ENCODE assay signal across 10 mouse cellular contexts in genomic region chr5:115493441-115493840, GRCm38 (mm10). TPM values are rescaled to one million over a fixed set of nuclear protein-coding genes. Genes with fewer than 3 reads are reported as not detected.
A peak's percentile ranks its signal among the peaks of the same experiment; 100 is the strongest.
DNase-seq lines count a peak whose midpoint lies in the region; ATAC-seq and TF ChIP-seq lines count a peak whose summit lies in the region.
"Had no signal": no experiment of that assay in that cellular context is flagged by ENCODE, and none has a peak within 500 bp of the region (broad histone marks: within the 10 kb centered on the region; RNA-seq: fewer than 3 reads in every experiment).

No protein-coding gene starts in this region.

- 64% methylated on average over 5 of the region's 5 CpGs for WGBS in hindbrain, embryonic 15.5 days
- WGBS in hindbrain, embryonic 16.5 days, result 54% methylated on average over 5 of the region's 5 CpGs
- WGBS in limb, embryonic 14.5 days, result 21% methylated on average over 5 of the region's 5 CpGs
- WGBS in kidney, embryonic 16.5 days, result 56% methylated on average over 5 of the region's 5 CpGs

- no peaks in the 10 kb centered on the region for H3K79me2 ChIP-seq in MEL (ENCODE audit: control insufficient read depth, insufficient read depth, low read length, poor library complexity)

- no peaks in the 10 kb centered on the region for H3K27me3 ChIP-seq in hindbrain, embryonic 15.5 days
- H3K27me3 ChIP-seq in hindbrain, embryonic 16.5 days (replicated peaks; ENCODE audit: control insufficient read depth, insufficient read depth, low read length), result no peaks in the 10 kb centered on the region
- no peaks in the 10 kb centered on the region for H3K27me3 ChIP-seq in MEL (ENCODE audit: control insufficient read depth in 1 of 2, insufficient read depth in 2 of 2, low read length in 2 of 2)
- H3K27me3 ChIP-seq in limb, embryonic 14.5 days (ENCODE audit: control insufficient read depth, insufficient read depth, low read length), result no peaks in the 10 kb centered on the region
- no peaks in the 10 kb centered on the region for H3K27me3 ChIP-seq in kidney, embryonic 16.5 days (ENCODE audit: insufficient read depth, low read length)
- H3K27me3 ChIP-seq: Patski had no signal

- no peaks in the 10 kb centered on the region for H3K36me3 ChIP-seq in hindbrain, embryonic 15.5 days
- no peaks in the 10 kb centered on the region for H3K36me3 ChIP-seq in hindbrain, embryonic 16.5 days (ENCODE audit: control insufficient read depth, insufficient read depth, low read length)
- H3K36me3 ChIP-seq in MEL (ENCODE audit: control insufficient read depth in 1 of 2, insufficient read depth in 2 of 2, low read length in 2 of 2), result peaks cover 0 to 6% of the 10 kb centered on the region in 2 experiments; a peak in 2 of 4 replicates
- H3K36me3 ChIP-seq in limb, embryonic 14.5 days (ENCODE audit: control insufficient read depth, insufficient read depth, low read length), result no peaks in the 10 kb centered on the region
- no peaks in the 10 kb centered on the region for H3K36me3 ChIP-seq in kidney, embryonic 16.5 days (ENCODE audit: insufficient read depth, low read length)
- H3K36me3 ChIP-seq: liver, embryonic 13.5 days had no signal

- TF ChIP-seq EP300 in MEL (IDR thresholded peaks at IDR 0.05; ENCODE audit: low read depth in 1 of 2, low read length in 2 of 2), result no peak

- no peak overlapping the region for H3K9ac ChIP-seq in hindbrain, embryonic 15.5 days
- no peak overlapping the region for H3K9ac ChIP-seq in hindbrain, embryonic 16.5 days (ENCODE audit: low read depth, low read length)
- H3K9ac ChIP-seq in MEL (ENCODE audit: control insufficient read depth, low read depth, low read length, poor library complexity, severe bottlenecking), result no peak overlapping the region
- H3K9ac ChIP-seq in limb, embryonic 14.5 days (ENCODE audit: low read depth, low read length, severe bottlenecking), result no peak overlapping the region
- H3K9ac ChIP-seq in kidney, embryonic 16.5 days (replicated peaks; ENCODE audit: low read length), result no peak overlapping the region
- H3K9ac ChIP-seq: liver, embryonic 13.5 days had no signal

- H3K4me2 ChIP-seq in hindbrain, embryonic 15.5 days, result no peak overlapping the region
- H3K4me2 ChIP-seq in hindbrain, embryonic 16.5 days (ENCODE audit: low read length), result no peak overlapping the region
- H3K4me2 ChIP-seq in limb, embryonic 14.5 days (replicated peaks; ENCODE audit: low read depth, low read length, severe bottlenecking), result peak overlapping the region; percentile 26; the same call in 1 of the 2 replicates
- no peak overlapping the region for H3K4me2 ChIP-seq in kidney, embryonic 16.5 days (replicated peaks; ENCODE audit: low read depth, low read length)
- H3K4me2 ChIP-seq: liver, embryonic 13.5 days had no signal

- no peaks in the 10 kb centered on the region for H3K9me3 ChIP-seq in hindbrain, embryonic 15.5 days
- H3K9me3 ChIP-seq in hindbrain, embryonic 16.5 days (ENCODE audit: control insufficient read depth, low read length), result no peaks in the 10 kb centered on the region
- H3K9me3 ChIP-seq in MEL (replicated peaks; ENCODE audit: insufficient read depth, low read length), result no peaks in the 10 kb centered on the region
- H3K9me3 ChIP-seq in limb, embryonic 14.5 days (ENCODE audit: control insufficient read depth, low read length), result no peaks in the 10 kb centered on the region
- no peaks in the 10 kb centered on the region for H3K9me3 ChIP-seq in kidney, embryonic 16.5 days (ENCODE audit: low read length)
- H3K9me3 ChIP-seq: liver, embryonic 13.5 days had no signal

- ATAC-seq in hindbrain, embryonic 15.5 days (ENCODE audit: low FRiP score, low read depth), result no peak
- ATAC-seq in hindbrain, embryonic 16.5 days, result no peak
- no peak for ATAC-seq in limb, embryonic 14.5 days (ENCODE audit: low FRiP score, low read depth)
- ATAC-seq in kidney, embryonic 16.5 days (ENCODE audit: low FRiP score, low TSS enrichment), result no peak
- ATAC-seq: Patski had no signal

- no peak overlapping the region for H3K4me3 ChIP-seq in hindbrain, embryonic 15.5 days
- H3K4me3 ChIP-seq in hindbrain, embryonic 16.5 days (ENCODE audit: low read length), result no peak overlapping the region
- no peak overlapping the region for H3K4me3 ChIP-seq in MEL (ENCODE audit: control insufficient read depth in 1 of 2, insufficient read depth in 1 of 2, low read depth in 2 of 2, low read length in 2 of 2)
- H3K4me3 ChIP-seq in limb, embryonic 14.5 days (replicated peaks; ENCODE audit: low read length), result no peak overlapping the region
- no peak overlapping the region for H3K4me3 ChIP-seq in kidney, embryonic 16.5 days (ENCODE audit: low read length)
- H3K4me3 ChIP-seq: liver, embryonic 13.5 days had no signal

- H3K27ac ChIP-seq in hindbrain, embryonic 15.5 days (replicated peaks), result peak overlapping the region; percentile 59
- H3K27ac ChIP-seq in hindbrain, embryonic 16.5 days (ENCODE audit: low read depth, low read length), result no peak overlapping the region
- H3K27ac ChIP-seq in MEL (ENCODE audit: control insufficient read depth, low read depth, low read length), result no peak overlapping the region
- peak overlapping the region; percentile 85 for H3K27ac ChIP-seq in limb, embryonic 14.5 days (replicated peaks; ENCODE audit: low read depth, low read length)
- H3K27ac ChIP-seq in kidney, embryonic 16.5 days (ENCODE audit: low read length), result no peak overlapping the region
- H3K27ac ChIP-seq: liver, embryonic 13.5 days had no signal

- no peak for TF ChIP-seq POLR2A in MEL (IDR thresholded peaks at IDR 0.05; ENCODE audit: control insufficient read depth in 1 of 2, insufficient read depth in 1 of 2, low read depth in 1 of 2, low read length in 2 of 2, poor library complexity in 1 of 2)
- no peak for TF ChIP-seq POLR2A in limb, embryonic 14.5 days (IDR thresholded peaks at IDR 0.05; ENCODE audit: borderline replicate concordance, extremely low read depth, insufficient read depth, insufficient read length)

- H3K4me1 ChIP-seq in hindbrain, embryonic 15.5 days (replicated peaks), result peaks cover 23% of the 10 kb centered on the region
- peaks cover 12% of the 10 kb centered on the region for H3K4me1 ChIP-seq in hindbrain, embryonic 16.5 days (ENCODE audit: control insufficient read depth, insufficient read depth, low read depth, low read length)
- peaks cover 0 to 10% of the 10 kb centered on the region in 2 experiments; a peak in 2 of 4 replicates for H3K4me1 ChIP-seq in MEL (ENCODE audit: control insufficient read depth in 1 of 2, insufficient read depth in 2 of 2, low read length in 2 of 2)
- peaks cover 22% of the 10 kb centered on the region for H3K4me1 ChIP-seq in limb, embryonic 14.5 days (ENCODE audit: control insufficient read depth, insufficient read depth, low read length)
- H3K4me1 ChIP-seq in kidney, embryonic 16.5 days (ENCODE audit: insufficient read depth, low read length), result peaks cover 24% of the 10 kb centered on the region

- no peak for TF ChIP-seq CTCF in MEL (IDR thresholded peaks at IDR 0.05 in 2 of 3, conservative IDR thresholded peaks at IDR 0.05 in 1 of 3; ENCODE audit: control insufficient read depth in 1 of 3, insufficient read depth in 1 of 3, low read depth in 2 of 3, low read length in 3 of 3, poor library complexity in 1 of 3, severe bottlenecking in 1 of 3)

- peak; percentile 27 for DNase-seq in MEL (ENCODE audit: low read depth, low spot score)
- peak; percentile 72 for DNase-seq in adipocyte (ENCODE audit: low spot score)
- peak; percentile 84 for DNase-seq in limb, embryonic 14.5 days (ENCODE audit: low spot score)
- no peak for DNase-seq in adrenal gland, adult (ENCODE audit: inconsistent age in 2 of 2, low spot score in 1 of 2)
- DNase-seq: liver, embryonic 13.5 days had no signal

- no peak for TF ChIP-seq RAD21 in MEL (IDR thresholded peaks at IDR 0.05; ENCODE audit: low read depth, low read length)

TF ChIP-seq in MEL, 35 proteins besides CTCF, POLR2A, EP300 and RAD21 (continues in another document):
- TF ChIP-seq ZMIZ1 (IDR thresholded peaks at IDR 0.05; ENCODE audit: low read depth, low read length), result no peak
- no peak for TF ChIP-seq ETS1 (IDR thresholded peaks at IDR 0.05; ENCODE audit: low read depth, low read length)
- no peak for TF ChIP-seq ZKSCAN1 (IDR thresholded peaks at IDR 0.05; ENCODE audit: low read depth, low read length)
- TF ChIP-seq TBP (IDR thresholded peaks at IDR 0.05; ENCODE audit: low read depth, low read length), result no peak

RNA-seq across cellular contexts. Expression of gene Sirt4, which starts 8.9 kb away (rescaled TPM):
- 27.3 and 32.2 TPM in 2 replicates for polyA plus RNA-seq in hindbrain, embryonic 15.5 days (2015; fragmentation: Nextera tagmentation; extraction: Ambion mirVana)
- polyA plus RNA-seq in hindbrain, embryonic 16.5 days (2015; fragmentation: Nextera tagmentation; extraction: Ambion mirVana), result 24.8 and 26.8 TPM in 2 replicates
- total RNA-seq in MEL (2012; rRNA removed), result 7.6 and 9.2 TPM in 2 replicates
- polyA plus RNA-seq in MEL (2012; ENCODE audit: insufficient read depth in 1 of 2, insufficient read length in 2 of 2, low read depth in 1 of 2, low replicate concordance in 2 of 2, missing spikeins in 1 of 2), result 10 to 100 TPM in 1 of 2 experiments, not detected in 1; 10.3 TPM
- 69.2 and 82.4 TPM in 2 replicates for polyA plus RNA-seq in limb, embryonic 14.5 days (2012; rRNA removed)
- polyA plus RNA-seq in limb, embryonic 14.5 days (2014; fragmentation: Nextera tagmentation; extraction: Ambion mirVana), result 20.4 and 24.1 TPM in 2 replicates
- polyA plus RNA-seq in kidney, embryonic 16.5 days (2015; fragmentation: Nextera tagmentation; extraction: Ambion mirVana), result 27.3 and 27.5 TPM in 2 replicates

RNA-seq across cellular contexts. Expression of gene Pxn, which starts 13.0 kb away (rescaled TPM):
- polyA plus RNA-seq in hindbrain, embryonic 15.5 days (2015; fragmentation: Nextera tagmentation; extraction: Ambion mirVana), result 22.0 and 24.3 TPM in 2 replicates
- 19.1 and 23.9 TPM in 2 replicates for polyA plus RNA-seq in hindbrain, embryonic 16.5 days (2015; fragmentation: Nextera tagmentation; extraction: Ambion mirVana)
- total RNA-seq in MEL (2012; rRNA removed), result 12.7 and 15.2 TPM in 2 replicates
- polyA plus RNA-seq in MEL (2012; ENCODE audit: insufficient read depth in 1 of 2, insufficient read length in 2 of 2, low read depth in 1 of 2, low replicate concordance in 2 of 2, missing spikeins in 1 of 2), result 100 to 1,000 TPM in 1 of 2 experiments, 10 to 100 TPM in 1; 29.2 to 167 TPM
- polyA plus RNA-seq in limb, embryonic 14.5 days (2012; rRNA removed), result 119 and 145 TPM in 2 replicates
- 25.0 and 26.3 TPM in 2 replicates for polyA plus RNA-seq in limb, embryonic 14.5 days (2014; fragmentation: Nextera tagmentation; extraction: Ambion mirVana)
- 60.5 and 67.2 TPM in 2 replicates for polyA plus RNA-seq in kidney, embryonic 16.5 days (2015; fragmentation: Nextera tagmentation; extraction: Ambion mirVana)

RNA-seq across cellular contexts. Expression of gene Pla2g1b, which starts 27.4 kb away (rescaled TPM):
- 0.54 TPM in 1 of 2 replicates, not detected in the other for polyA plus RNA-seq in hindbrain, embryonic 15.5 days (2015; fragmentation: Nextera tagmentation; extraction: Ambion mirVana)
- not detected in 2 replicates for polyA plus RNA-seq in hindbrain, embryonic 16.5 days (2015; fragmentation: Nextera tagmentation; extraction: Ambion mirVana)
- 0.58 and 0.92 TPM in 2 replicates for total RNA-seq in MEL (2012; rRNA removed)
- polyA plus RNA-seq in MEL (2012; ENCODE audit: insufficient read depth in 1 of 2, insufficient read length in 2 of 2, low read depth in 1 of 2, low replicate concordance in 2 of 2, missing spikeins in 1 of 2), result 1 to 10 TPM in 1 of 2 experiments, not detected in 1; 6.6 TPM
- not detected in 2 replicates for polyA plus RNA-seq in limb, embryonic 14.5 days (2012; rRNA removed)
- polyA plus RNA-seq in limb, embryonic 14.5 days (2014; fragmentation: Nextera tagmentation; extraction: Ambion mirVana), result not detected in 2 replicates
- polyA plus RNA-seq in kidney, embryonic 16.5 days (2015; fragmentation: Nextera tagmentation; extraction: Ambion mirVana), result 0.94 and 2.1 TPM in 2 replicates
- total RNA-seq: layer of hippocampus, postnatal 10 days had no signal
- polyA plus RNA-seq: liver, embryonic 13.5 days; Patski had no signal

Comparison
In these comparisons a context has a peak if more than half of its experiments do, and no peak if none do; other contexts are left out.
1. H3K27ac ChIP-seq: peak in hindbrain, embryonic 15.5 days (single experiment) and limb, embryonic 14.5 days (single experiment); none in hindbrain, embryonic 16.5 days (single experiment), MEL (single experiment) and kidney, embryonic 16.5 days (single experiment).
2. DNase-seq: peak in MEL (single experiment), adipocyte (single experiment) and limb, embryonic 14.5 days (single experiment); none in adrenal gland, adult (0 of 2).